Mouse (Mus musculus) kidney, adult 2 months (tissue): Measurements from ENCODE around the gene Carns1.

ENCODE experiments used
- CTCF ChIP-seq: fragments of 200-500 bp; conservative IDR thresholded peaks from 2 replicates; pipeline ENCODE4 v1.5.1; 2011; ENCODE audit warnings: low read depth, mild to moderate bottlenecking, control low read depth, low read length, moderate library complexity, mixed read lengths; ENCODE audit not compliant: insufficient read depth, insufficient read length
- POLR2A ChIP-seq: fragments of 200-500 bp; IDR thresholded peaks from one replicate; pipeline ENCODE4 v1.6.1; 2011; ENCODE audit warnings: low read depth, low read length, control low read depth

- TF ChIP-seq CTCF (no peak), POLR2A (no peak)
These were observed 5.5 kb downstream of the Carns1 start for GRCm38 (mm10) chr19:4169810-4170209.
